Mouse (Mus musculus) lung, postnatal 0 days (tissue): ENCODE results near the gene Nedd8. TPM values are rescaled to one million over a fixed set of nuclear protein-coding genes. Genes with fewer than 3 reads are reported as not detected.
A peak's percentile ranks its signal among the peaks of the same experiment; 100 is the strongest.

ENCODE experiments used
- ATAC-seq: fragments of 200-750 bp; cut with Nextera tagmentation; 2 replicates; pipeline ENCODE4 v1.8.0; 2017; ENCODE audit warnings: moderate library complexity
- DNase-seq: peaks from one replicate; pipeline ENCODE4 v3.0.0-alpha.2; 2016; ENCODE audit warnings: low spot score
- H3K27ac ChIP-seq: fragments of 300-500 bp; sonication (generic); 2 replicates; pipeline ENCODE4 v1.5.1; 2014; ENCODE audit warnings: antibody characterized with exemption, mild to moderate bottlenecking, low read length, mixed read lengths
- H3K27me3 ChIP-seq: fragments of 300-500 bp; sonication (generic); replicated peaks from 2 replicates; pipeline ENCODE4 v1.6.1; 2014; ENCODE audit warnings: low read length, mixed read lengths; ENCODE audit not compliant: insufficient read depth
- H3K36me3 ChIP-seq: fragments of 300-500 bp; sonication (generic); 2 replicates; pipeline ENCODE4 v1.6.1; 2014; ENCODE audit warnings: low read length, mixed read lengths; ENCODE audit not compliant: insufficient read depth
- H3K4me1 ChIP-seq: fragments of 300-500 bp; sonication (generic); 2 replicates; pipeline ENCODE4 v1.6.1; 2014; ENCODE audit warnings: antibody characterized with exemption, low read depth, low read length, mixed read lengths; ENCODE audit not compliant: insufficient read depth
- H3K4me2 ChIP-seq: fragments of 300-500 bp; sonication (generic); replicated peaks from 2 replicates; pipeline ENCODE4 v1.6.1; 2014; ENCODE audit warnings: low read depth, mild to moderate bottlenecking, low read length, moderate library complexity, mixed read lengths
- H3K4me3 ChIP-seq: fragments of 300-500 bp; sonication (generic); 2 replicates; pipeline ENCODE4 v1.5.1; 2014; ENCODE audit warnings: low read depth, low read length
- H3K9ac ChIP-seq: fragments of 300-500 bp; sonication (generic); replicated peaks from 2 replicates; pipeline ENCODE4 v1.6.1; 2014; ENCODE audit warnings: low read depth, mild to moderate bottlenecking
- H3K9me3 ChIP-seq: fragments of 300-500 bp; sonication (generic); 2 replicates; pipeline ENCODE4 v1.6.1; 2016; ENCODE audit warnings: low read length, mixed read lengths
- CTCF ChIP-seq: IDR thresholded peaks from 2 replicates; pipeline ENCODE4 v1.5.1; 2016; ENCODE audit warnings: antibody characterized with exemption, mild to moderate bottlenecking
- EP300 ChIP-seq: IDR thresholded peaks from 2 replicates; pipeline ENCODE4 v1.6.1; 2016; ENCODE audit warnings: antibody characterized with exemption, mild to moderate bottlenecking, control low read depth
- WGBS: fragments of 180-500 bp; shearing (Covaris S2); extraction: QIAGEN DNeasy Blood & Tissue Kit; methylation state at CpG from one replicate; pipeline ENCODE4 v1.1.7; 2014; 5-methylcytosine and 5-hydroxymethylcytosine counted together
- polyA plus RNA-seq: library from polyadenylated mRNA; unstranded; fragments of >200 nt; fragmentation: Nextera tagmentation; extraction: Ambion mirVana; gene quantifications from 2 replicates; pipeline ENCODE4 v1.2.1, GENCODE M21; 2015

Gene Nedd8
- polyA plus RNA-seq, 1 experiment from 2014 or later = 396 TPM

DNA sequence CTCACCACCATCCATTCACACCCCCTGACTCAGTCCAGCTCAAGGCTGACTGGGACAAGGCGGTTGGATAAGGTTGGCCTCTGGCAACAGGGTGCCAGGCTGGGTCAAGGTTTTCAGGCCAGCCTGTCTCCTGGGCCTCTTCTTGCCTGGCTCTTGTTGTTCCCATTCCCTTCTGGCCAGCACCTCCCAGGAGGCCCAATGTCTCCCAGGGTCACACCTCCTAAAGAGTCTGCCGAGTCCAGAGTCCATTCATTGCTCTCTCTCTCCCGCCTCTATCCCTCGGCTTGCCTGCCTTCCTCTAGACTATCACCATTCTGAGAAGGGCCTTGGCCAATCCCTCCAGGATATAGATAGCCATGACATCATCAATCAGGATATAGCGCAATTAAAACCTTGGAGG lies 13.9 kb downstream of the Nedd8 start:
- H3K4me2 ChIP-seq = no peak overlapping the region
- H3K4me3 ChIP-seq = no peak overlapping the region
- 0 out of 2 replicates have a peak, but pooled peaks cover 8% of the 10 kb centered on the region for H3K36me3 ChIP-seq
- DNase-seq (no peak), ATAC-seq (no peak)
- no peak for TF ChIP-seq CTCF
- no peak for TF ChIP-seq EP300
- H3K27me3 ChIP-seq = no peaks in the 10 kb centered on the region
- no peaks in the 10 kb centered on the region for H3K9me3 ChIP-seq
- no peak overlapping the region for H3K9ac ChIP-seq
- 89% methylated on average over 5 of the region's 5 CpGs for WGBS
- no peak overlapping the region for H3K27ac ChIP-seq
- H3K4me1 ChIP-seq = peaks cover 6% of the 10 kb centered on the region; the same call in 1 of the 2 replicates

DNA sequence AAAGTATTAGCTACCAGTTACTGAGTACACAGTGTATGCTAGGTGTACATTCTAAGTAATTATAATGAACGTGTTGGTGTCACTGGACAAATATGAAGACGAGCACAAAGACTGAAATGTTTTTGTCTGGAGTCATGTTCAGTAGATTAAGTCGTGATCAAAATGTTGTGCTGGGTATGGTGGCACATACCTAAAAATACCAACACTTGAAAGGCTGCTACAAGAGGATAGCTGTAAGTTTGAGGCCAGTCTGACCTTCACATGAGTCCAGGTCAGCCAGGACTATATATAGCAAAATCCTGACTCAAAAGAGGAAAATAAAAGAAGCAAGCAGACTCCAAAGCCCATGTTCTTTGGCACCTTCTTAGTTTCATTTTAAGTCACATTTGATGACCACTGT lies 15.0 kb downstream of the Nedd8 start:
- TF ChIP-seq CTCF (no peak), EP300 (no peak)
- Histone ChIP-seq H3K27me3 (no peaks in the 10 kb centered on the region), H3K4me3 (no peak overlapping the region), H3K4me1 (peaks cover 6% of the 10 kb centered on the region; the same call in 1 of the 2 replicates), H3K36me3 (0 out of 2 replicates have a peak, but pooled peaks cover 4% of the 10 kb centered on the region), H3K27ac (no peak overlapping the region), H3K9ac (no peak overlapping the region), H3K4me2 (no peak overlapping the region), H3K9me3 (no peaks in the 10 kb centered on the region)
- ATAC-seq = no peak
- 75% methylated on average over 3 of the region's 3 CpGs for WGBS
- no peak for DNase-seq

DNA sequence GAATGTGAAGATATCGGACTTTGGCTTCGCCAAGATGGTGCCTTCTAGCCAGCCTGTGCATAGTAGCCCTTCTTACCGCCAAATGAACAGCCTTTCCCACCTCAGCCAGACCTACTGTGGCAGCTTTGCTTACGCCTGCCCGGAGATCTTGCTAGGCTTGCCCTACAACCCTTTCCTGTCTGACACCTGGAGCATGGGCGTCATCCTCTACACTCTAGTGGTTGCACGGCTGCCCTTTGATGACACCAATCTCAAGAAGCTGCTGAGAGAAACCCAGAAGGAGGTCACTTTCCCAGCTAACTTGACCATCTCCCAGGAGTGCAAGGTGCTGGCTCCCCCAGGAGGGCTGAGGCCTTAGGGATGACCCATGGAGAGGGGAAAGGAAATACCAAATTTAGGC lies 20.4 kb downstream of the Nedd8 start:
- TF ChIP-seq CTCF = no peak
- TF ChIP-seq EP300 = no peak
- no peak overlapping the region for H3K27ac ChIP-seq
- H3K4me2 ChIP-seq = no peak overlapping the region
- H3K27me3 ChIP-seq = no peaks in the 10 kb centered on the region
- no peaks in the 10 kb centered on the region for H3K9me3 ChIP-seq
- no peak for DNase-seq
- no peak overlapping the region for H3K9ac ChIP-seq
- no peak overlapping the region for H3K4me3 ChIP-seq
- no peaks in the 10 kb centered on the region for H3K4me1 ChIP-seq
- ATAC-seq = no peak
- 87% methylated on average over 7 of the region's 7 CpGs for WGBS
- no peaks in the 10 kb centered on the region for H3K36me3 ChIP-seq

GRCm38 (mm10) chr14:55649884-55650283 lies 22.0 kb downstream of the Nedd8 start, which contains the start of gene Tssk4:
Gene Tssk4 (plus strand): TSS chr14:55650184.
- no peak within 1 kb of the TSS for H3K4me3 ChIP-seq

DNA sequence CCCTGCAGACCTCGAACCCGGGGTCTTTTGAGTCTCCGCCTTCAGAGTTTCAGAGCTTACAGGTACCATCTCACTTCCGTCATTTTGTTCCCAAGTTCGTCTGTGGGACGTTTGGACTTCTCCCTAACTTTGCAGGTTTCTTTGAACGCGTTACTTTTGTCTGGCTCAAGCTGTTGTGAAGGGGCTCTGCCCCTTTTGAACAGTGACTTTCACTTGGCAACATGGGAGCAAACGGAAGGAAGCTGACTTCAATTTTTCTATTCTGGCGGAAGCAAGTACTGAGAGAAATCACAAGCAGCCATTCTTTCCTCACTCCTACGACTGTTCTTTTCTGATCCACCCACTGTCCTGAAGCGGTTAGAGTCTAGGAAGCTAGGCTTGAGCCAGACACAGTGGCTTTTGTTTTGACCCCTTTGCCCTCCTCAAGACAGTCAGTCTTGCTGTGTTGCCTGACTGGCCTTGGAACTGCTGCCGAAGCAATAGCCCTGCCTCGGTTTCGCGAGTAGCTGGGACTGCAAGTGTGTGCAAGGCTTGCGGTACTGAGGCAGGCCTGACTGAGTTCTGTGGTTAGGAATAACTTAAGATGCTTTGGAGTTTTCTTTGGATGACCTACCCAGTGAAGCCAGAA lies 27.5 kb downstream of the Nedd8 start:
- DNase-seq (peak; percentile 61), ATAC-seq (no peak)
- H3K4me1 ChIP-seq = peaks cover 5% of the 10 kb centered on the region; the same call in 1 of the 2 replicates
- no peaks in the 10 kb centered on the region for H3K27me3 ChIP-seq
- peak overlapping the region; percentile 90; the same call in 1 of the 2 replicates for H3K9ac ChIP-seq
- peaks cover 18% of the 10 kb centered on the region; the same call in 1 of the 2 replicates for H3K36me3 ChIP-seq
- H3K4me2 ChIP-seq = peak overlapping the region; percentile 68
- TF ChIP-seq EP300 (no peak; the same call in 1 of the 2 replicates), CTCF (no peak)
- H3K9me3 ChIP-seq = no peaks in the 10 kb centered on the region
- WGBS = 8% methylated on average over 17 of the region's 17 CpGs
- peak overlapping the region; percentile 94 for H3K27ac ChIP-seq
- H3K4me3 ChIP-seq = peak overlapping the region; percentile 94

More at GRCm38 (mm10) chr14:55649884-55650283, 22.0 kb downstream of the Nedd8 start, which contains the start of gene Tssk4:
- Histone ChIP-seq H3K27me3 (no peaks in the 10 kb centered on the region), H3K36me3 (no peaks in the 10 kb centered on the region), H3K9ac (no peak within 1 kb of the TSS), H3K27ac (no peak within 1 kb of the TSS), H3K4me2 (no peak within 1 kb of the TSS), H3K4me1 (peaks cover under 1% of the 10 kb centered on the region; the same call in 1 of the 2 replicates), H3K9me3 (no peaks in the 10 kb centered on the region)
- no peak for ATAC-seq
- DNase-seq = no peak
- WGBS = 96% methylated on average over 2 of the region's 2 CpGs
- TF ChIP-seq CTCF = no peak
- no peak for TF ChIP-seq EP300

DNA sequence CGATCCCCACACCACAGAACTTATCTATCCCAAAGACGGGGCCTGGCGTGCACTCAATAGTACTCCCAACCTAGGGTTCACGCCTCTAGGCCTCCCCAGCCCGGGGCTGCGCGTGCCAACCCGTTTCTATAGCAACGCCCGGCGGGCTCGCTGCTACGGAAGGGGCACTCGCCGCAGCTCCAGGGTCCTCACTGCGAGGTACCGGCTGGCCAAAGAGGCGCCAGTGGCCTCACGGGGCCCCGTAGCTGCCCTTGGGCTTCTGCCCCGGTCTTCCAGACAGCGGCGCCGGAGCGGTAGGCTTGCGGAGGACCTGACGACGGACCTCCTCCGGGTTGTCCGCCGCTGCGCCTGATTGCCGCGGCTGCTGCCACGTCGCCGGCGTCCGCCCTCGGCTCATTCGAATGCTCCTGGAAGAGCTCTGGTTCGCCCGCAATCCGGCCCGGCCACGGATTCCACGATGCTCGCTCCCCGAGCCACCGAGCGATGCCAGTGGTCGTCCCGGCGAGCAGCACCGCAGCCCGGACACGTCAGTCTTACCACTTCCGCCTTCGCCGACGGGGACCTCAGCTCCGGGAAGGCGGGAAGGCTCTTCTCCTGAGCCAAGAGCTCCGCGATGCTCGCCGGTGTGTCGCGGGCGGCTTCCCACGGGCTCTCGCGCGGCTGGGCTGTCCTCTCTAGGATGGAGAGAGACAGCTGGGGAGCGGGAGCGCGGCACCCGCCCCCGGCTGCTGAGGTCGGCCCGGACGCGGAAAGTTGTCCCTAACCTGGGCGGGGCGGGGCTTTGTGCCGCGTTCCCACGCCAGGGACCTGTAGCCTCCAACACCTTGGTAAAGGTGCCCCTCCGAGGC lies 28.6 kb downstream of the Nedd8 start, which contains the start of gene Tm9sf1:
Tm9sf1 (minus strand) TSS at position 747 of the 848 bp plus-strand sequence.
- DNase-seq = peak; percentile 90
- Histone ChIP-seq H3K36me3 (peaks cover 20% of the 10 kb centered on the region; the same call in 1 of the 2 replicates), H3K4me3 (peak within 1 kb of the TSS; percentile 94), H3K27ac (peak within 1 kb of the TSS; percentile 94), H3K9me3 (no peaks in the 10 kb centered on the region), H3K27me3 (no peaks in the 10 kb centered on the region), H3K4me2 (peak within 1 kb of the TSS; percentile 68), H3K4me1 (peaks cover 5% of the 10 kb centered on the region; the same call in 1 of the 2 replicates), H3K9ac (peak within 1 kb of the TSS; percentile 90)
- WGBS = 1% methylated on average over 76 of the region's 89 CpGs
- peak; percentile 90 for ATAC-seq
- TF ChIP-seq CTCF = peak; percentile 40
- no peak for TF ChIP-seq EP300
